Mouse (Mus musculus) ES-Bruce4 (cell line): ENCODE data around the gene Tanc1. TPM values are rescaled to one million over a fixed set of nuclear protein-coding genes. Genes with fewer than 3 reads are reported as not detected.

ENCODE experiments used
- H3K27ac ChIP-seq: 2 replicates; pipeline ENCODE4 v1.5.1; 2012; ENCODE audit warnings: low read length, inconsistent platforms; ENCODE audit not compliant: insufficient read depth
- H3K27me3 ChIP-seq: 2 replicates; pipeline ENCODE4 v1.6.1; 2012; ENCODE audit warnings: mild to moderate bottlenecking, low read length, inconsistent platforms; ENCODE audit not compliant: control insufficient read depth, poor library complexity, insufficient read depth, severe bottlenecking
- H3K36me3 ChIP-seq: 2 replicates; pipeline ENCODE4 v1.6.1; 2012; ENCODE audit warnings: inconsistent platforms, mild to moderate bottlenecking, low read length, moderate library complexity; ENCODE audit not compliant: control insufficient read depth, poor library complexity, insufficient read depth, severe bottlenecking
- H3K4me1 ChIP-seq: one replicate; pipeline ENCODE4 v1.8.1; 2011; ENCODE audit warnings: low read length; ENCODE audit not compliant: control insufficient read depth, insufficient read depth
- H3K4me3 ChIP-seq: 2 replicates; pipeline ENCODE4 v1.5.1; 2011; ENCODE audit warnings: low read depth, mild to moderate bottlenecking, low read length
- H3K9ac ChIP-seq: 2 replicates; pipeline ENCODE4 v1.6.1; 2012; ENCODE audit warnings: low read depth, mild to moderate bottlenecking, inconsistent platforms; ENCODE audit not compliant: poor library complexity, severe bottlenecking
- H3K9me3 ChIP-seq: replicated peaks from 2 replicates; pipeline ENCODE4 v1.6.1; 2012; ENCODE audit warnings: mild to moderate bottlenecking, low read length, inconsistent platforms; ENCODE audit not compliant: control insufficient read depth, poor library complexity, insufficient read depth, severe bottlenecking
- CTCF ChIP-seq: IDR thresholded peaks from one replicate; pipeline ENCODE4 v1.8.1; 2011; ENCODE audit warnings: low read depth, low read length
- EP300 ChIP-seq: IDR thresholded peaks from 2 replicates; pipeline ENCODE4 v1.6.1; 2011; ENCODE audit warnings: low read depth, low read length; ENCODE audit not compliant: insufficient read depth
- POLR2A ChIP-seq: IDR thresholded peaks from one replicate; pipeline ENCODE4 v1.8.1; 2011; ENCODE audit warnings: low read length; ENCODE audit not compliant: insufficient read depth
- polyA plus RNA-seq: library from polyadenylated mRNA; stranded (reverse); fragments of >200 nt; gene quantifications from 2 replicates; pipeline ENCODE4 v1.2.4, GENCODE M21; 2011; ENCODE audit warnings: low read depth; ENCODE audit not compliant: missing spikeins, insufficient read depth, insufficient read length

Tanc1 gene
- polyA plus RNA-seq, 1 experiment, result 62.4 TPM

DNA sequence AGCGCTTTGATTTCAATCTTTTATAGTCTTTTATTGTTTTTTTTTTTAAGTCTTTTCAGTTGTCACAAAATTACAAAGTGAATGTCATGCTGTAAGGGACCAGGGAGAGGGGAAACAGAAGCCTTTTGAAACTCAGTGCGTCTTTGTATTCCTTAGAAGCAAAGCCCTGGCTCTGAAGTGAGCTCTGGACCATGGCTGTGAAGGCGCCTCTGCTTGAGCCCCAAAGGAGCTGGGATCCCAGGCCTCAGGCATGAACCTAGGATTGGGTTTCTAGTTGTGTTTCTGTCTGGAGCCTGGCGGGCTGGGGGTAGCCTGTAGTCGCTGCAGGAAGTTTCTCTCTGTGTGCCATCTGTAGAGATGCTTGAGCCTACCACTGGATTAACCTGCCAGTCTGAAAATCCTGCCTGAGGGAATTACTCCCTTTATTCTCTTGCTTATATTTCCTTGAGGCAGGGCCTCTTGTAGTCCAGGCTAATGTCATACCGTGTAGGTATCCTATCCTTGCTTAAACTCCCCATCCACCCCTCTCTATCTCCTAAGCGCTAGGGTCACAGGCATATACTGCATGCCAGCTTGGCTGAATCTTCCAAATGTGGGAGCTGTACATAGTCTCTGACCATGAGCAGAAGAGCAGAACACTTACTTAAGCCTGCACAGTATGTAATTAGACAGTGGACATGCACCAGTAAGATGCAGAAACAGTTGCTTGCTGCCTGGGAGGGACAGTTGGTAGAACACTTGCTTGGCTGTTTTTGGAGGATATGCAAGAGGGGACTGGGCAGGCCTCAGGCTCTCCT is 177.1 kb downstream of the Tanc1 start:
- H3K27ac ChIP-seq, result no peak overlapping the region
- TF ChIP-seq POLR2A (no peak), EP300 (no peak), CTCF (no peak)

DNA sequence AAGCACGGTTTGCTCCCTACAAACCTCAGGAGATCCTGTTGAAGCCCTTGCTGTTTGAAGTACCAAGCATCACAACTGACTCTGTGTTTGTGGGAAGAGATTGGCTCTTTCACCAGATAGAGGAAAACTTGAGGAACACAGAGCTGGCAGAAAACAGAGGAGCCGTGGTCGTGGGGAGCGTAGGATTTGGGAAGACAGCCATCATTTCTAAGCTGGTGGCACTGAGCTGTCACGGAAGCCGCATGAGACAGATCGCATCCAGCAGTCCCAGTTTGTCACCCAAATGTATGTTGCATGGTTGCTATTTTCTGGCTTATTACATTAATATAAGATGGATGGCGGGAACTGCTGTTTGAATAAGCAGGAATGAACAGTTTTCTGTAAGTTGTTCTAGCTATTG is 179.8 kb downstream of the Tanc1 start:
- H3K27me3 ChIP-seq, result no peaks in the 10 kb centered on the region
- H3K9ac ChIP-seq, result no peak overlapping the region
- TF ChIP-seq CTCF (no peak), POLR2A (no peak), EP300 (no peak)
- no peaks in the 10 kb centered on the region for H3K9me3 ChIP-seq
- H3K4me1 ChIP-seq, result no peaks in the 10 kb centered on the region
- H3K4me3 ChIP-seq, result no peak overlapping the region
- H3K27ac ChIP-seq, result no peak overlapping the region
- H3K36me3 ChIP-seq, result peaks cover 16% of the 10 kb centered on the region

More for the DNA sequence above, 177.1 kb downstream of the Tanc1 start:
- Histone ChIP-seq H3K4me3 (no peak overlapping the region), H3K4me1 (no peaks in the 10 kb centered on the region), H3K9me3 (no peaks in the 10 kb centered on the region), H3K27me3 (no peaks in the 10 kb centered on the region), H3K9ac (no peak overlapping the region), H3K36me3 (peaks cover 8% of the 10 kb centered on the region)

- H3K27ac ChIP-seq, result no peak overlapping the region
- TF ChIP-seq EP300, result no peak
- TF ChIP-seq POLR2A, result no peak
- no peak for TF ChIP-seq CTCF
- peaks cover 16% of the 10 kb centered on the region for H3K36me3 ChIP-seq
- H3K27me3 ChIP-seq, result no peaks in the 10 kb centered on the region
- no peak overlapping the region for H3K4me3 ChIP-seq
- H3K4me1 ChIP-seq, result no peaks in the 10 kb centered on the region
- no peaks in the 10 kb centered on the region for H3K9me3 ChIP-seq
- H3K9ac ChIP-seq, result no peak overlapping the region
Observed at GRCm38 (mm10) chr2:59793337-59793736, 181.5 kb downstream of the Tanc1 start.

- Histone ChIP-seq H3K27me3 (no peaks in the 10 kb centered on the region), H3K9me3 (no peaks in the 10 kb centered on the region), H3K9ac (no peak overlapping the region), H3K4me3 (no peak overlapping the region), H3K27ac (no peak overlapping the region), H3K4me1 (no peaks in the 10 kb centered on the region), H3K36me3 (peaks cover 18% of the 10 kb centered on the region)
- TF ChIP-seq EP300, result no peak
- no peak for TF ChIP-seq POLR2A
- no peak for TF ChIP-seq CTCF
Observed at GRCm38 (mm10) chr2:59794838-59795237, 183.0 kb downstream of the Tanc1 start.

GRCm38 (mm10) chr2:59798934-59799532 is 187.2 kb downstream of the Tanc1 start:
- Histone ChIP-seq H3K27ac (no peak overlapping the region), H3K27me3 (no peaks in the 10 kb centered on the region), H3K9me3 (no peaks in the 10 kb centered on the region), H3K9ac (no peak overlapping the region), H3K4me3 (no peak overlapping the region), H3K36me3 (peaks cover 18% of the 10 kb centered on the region), H3K4me1 (no peaks in the 10 kb centered on the region)
- TF ChIP-seq EP300 (no peak), POLR2A (no peak), CTCF (no peak)

- H3K27me3 ChIP-seq, result no peaks in the 10 kb centered on the region
- TF ChIP-seq CTCF (no peak), EP300 (no peak), POLR2A (no peak)
- no peak overlapping the region for H3K27ac ChIP-seq
- no peaks in the 10 kb centered on the region for H3K4me1 ChIP-seq
- H3K4me3 ChIP-seq, result no peak overlapping the region
- H3K36me3 ChIP-seq, result peaks cover 16% of the 10 kb centered on the region
- no peak overlapping the region for H3K9ac ChIP-seq
- H3K9me3 ChIP-seq, result no peaks in the 10 kb centered on the region
Observed at GRCm38 (mm10) chr2:59799572-59799971, 187.7 kb downstream of the Tanc1 start.
